Mouse (Mus musculus) ES-Bruce4 (cell line): ENCODE measurements around the gene Rtn1.

Experiments
- CTCF ChIP-seq: IDR thresholded peaks from one replicate; pipeline ENCODE4 v1.8.1; 2011; ENCODE audit warnings: low read depth, low read length
- POLR2A ChIP-seq: IDR thresholded peaks from one replicate; pipeline ENCODE4 v1.8.1; 2011; ENCODE audit warnings: low read length; ENCODE audit not compliant: insufficient read depth

- TF ChIP-seq POLR2A (no peak), CTCF (no peak)
These were observed 151.9 kb downstream of the Rtn1 start for GRCm38 (mm10) chr12:72257000-72257399.
